Mouse (Mus musculus): ENCODE measurements around the gene Inpp5b. TPM values are rescaled to one million over a fixed set of nuclear protein-coding genes. Genes with fewer than 3 reads are reported as not detected.

Inpp5b gene
- polyA plus RNA-seq, 1 experiment from 2014 or later = 34.1 TPM

DNA sequence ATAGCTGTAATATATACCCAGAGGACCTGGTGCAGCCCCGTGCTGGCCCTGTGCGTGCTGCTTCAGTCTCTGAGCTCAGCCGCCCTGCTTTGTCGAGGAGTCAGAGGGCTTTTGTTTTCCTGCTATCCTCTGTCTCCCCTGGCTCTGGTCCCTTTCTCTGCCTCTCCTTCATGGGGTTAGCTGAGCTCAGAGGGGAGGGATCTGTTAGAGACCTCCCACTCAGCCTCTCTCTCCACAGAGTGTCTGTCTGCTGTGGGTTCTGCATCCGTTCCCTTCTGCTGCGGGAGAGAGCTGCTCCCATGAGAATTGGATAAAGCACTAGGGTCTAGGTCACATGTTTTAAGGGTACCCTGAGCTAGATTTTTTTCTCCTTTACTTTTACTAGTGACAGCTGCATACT, 15.5 kb upstream of the Inpp5b start:
- Histone ChIP-seq H3K4me3 (ENCODE audit: low read depth, low read length) (no peak overlapping the region), H3K36me3 (ENCODE audit: control insufficient read depth, insufficient read depth, low read length) (peaks cover 30% of the 10 kb centered on the region), H3K4me1 (replicated peaks; ENCODE audit: control insufficient read depth, insufficient read depth, low read length) (no peaks in the 10 kb centered on the region), H3K9ac (ENCODE audit: low read length) (no peak overlapping the region), H3K4me2 (ENCODE audit: low read depth, low read length, severe bottlenecking) (no peak overlapping the region), H3K27me3 (ENCODE audit: control insufficient read depth, insufficient read depth, low read length) (no peaks in the 10 kb centered on the region), H3K27ac (ENCODE audit: low read depth, low read length) (no peak overlapping the region), H3K9me3 (ENCODE audit: control insufficient read depth, low read length) (no peaks in the 10 kb centered on the region)
- ATAC-seq (replicated peaks; ENCODE audit: low FRiP score) = no peak
- no peak for DNase-seq (ENCODE audit: low spot score)
- 86% methylated on average over 6 of the region's 6 CpGs for WGBS

DNA sequence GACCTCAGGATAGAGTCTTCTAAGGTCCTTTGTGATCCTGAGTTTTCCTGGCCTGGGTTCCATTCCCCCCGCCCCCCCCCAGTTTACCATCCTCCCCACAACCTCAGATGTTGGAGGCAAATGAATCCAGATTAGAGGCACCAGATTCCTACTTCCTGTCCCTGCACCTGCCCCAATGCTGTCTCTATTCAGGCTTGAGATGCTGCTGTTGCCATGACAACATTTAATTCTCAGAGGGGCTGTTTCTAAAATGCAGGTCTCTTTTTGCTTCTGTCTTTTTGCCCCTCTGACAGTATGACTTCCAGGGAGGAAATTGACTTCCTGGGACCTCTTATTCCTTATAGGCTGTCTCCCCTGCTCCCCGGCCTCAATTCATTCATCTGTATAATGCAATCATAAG, 4.7 kb upstream of the Inpp5b start:
- DNase-seq (ENCODE audit: low spot score) (no peak), ATAC-seq (replicated peaks; ENCODE audit: low FRiP score) (no peak)

DNA sequence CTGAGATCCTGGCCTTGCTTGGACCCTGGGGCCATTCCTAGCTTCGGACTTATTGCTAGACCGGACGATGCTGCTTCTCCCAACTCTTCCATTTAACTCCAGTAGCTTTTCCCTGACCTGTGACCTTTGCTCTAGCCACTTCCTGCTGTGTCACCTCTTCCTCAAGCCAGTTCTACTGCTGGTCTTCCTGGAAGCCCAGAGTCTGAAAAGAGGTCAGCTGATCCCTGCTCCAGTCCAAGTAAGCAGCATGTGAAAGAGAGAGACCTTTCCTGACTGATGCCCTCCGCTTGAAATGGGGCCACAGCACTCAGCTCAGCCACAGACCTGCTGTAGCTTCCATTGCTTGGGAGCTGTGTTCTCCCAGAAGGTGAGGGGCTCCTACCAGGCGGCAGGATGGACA, 4.2 kb upstream of the Inpp5b start:
- DNase-seq (ENCODE audit: low spot score) = no peak
- H3K4me2 ChIP-seq (ENCODE audit: low read depth, low read length, severe bottlenecking) = no peak overlapping the region
- H3K9me3 ChIP-seq (ENCODE audit: control insufficient read depth, low read length) = no peaks in the 10 kb centered on the region
- no peak overlapping the region for H3K9ac ChIP-seq (ENCODE audit: low read length)
- H3K36me3 ChIP-seq (ENCODE audit: control insufficient read depth, insufficient read depth, low read length) = no peaks in the 10 kb centered on the region
- peaks cover 5% of the 10 kb centered on the region; the same call in 1 of the 2 replicates for H3K4me1 ChIP-seq (replicated peaks; ENCODE audit: control insufficient read depth, insufficient read depth, low read length)
- WGBS = 82% methylated on average over 5 of the region's 5 CpGs
- no peak for ATAC-seq (replicated peaks; ENCODE audit: low FRiP score)
- H3K4me3 ChIP-seq (ENCODE audit: low read depth, low read length) = no peak overlapping the region
- H3K27ac ChIP-seq (ENCODE audit: low read depth, low read length) = no peak overlapping the region
- H3K27me3 ChIP-seq (ENCODE audit: control insufficient read depth, insufficient read depth, low read length) = no peaks in the 10 kb centered on the region

More for the DNA sequence above, 4.7 kb upstream of the Inpp5b start:
- no peak overlapping the region for H3K9ac ChIP-seq (ENCODE audit: low read length)
- no peaks in the 10 kb centered on the region for H3K9me3 ChIP-seq (ENCODE audit: control insufficient read depth, low read length)
- no peaks in the 10 kb centered on the region for H3K27me3 ChIP-seq (ENCODE audit: control insufficient read depth, insufficient read depth, low read length)
- H3K4me2 ChIP-seq (ENCODE audit: low read depth, low read length, severe bottlenecking) = no peak overlapping the region
- 66% methylated on average over 2 of the region's 2 CpGs for WGBS
- H3K27ac ChIP-seq (ENCODE audit: low read depth, low read length) = no peak overlapping the region
- no peak overlapping the region for H3K4me3 ChIP-seq (ENCODE audit: low read depth, low read length)
- no peaks in the 10 kb centered on the region for H3K36me3 ChIP-seq (ENCODE audit: control insufficient read depth, insufficient read depth, low read length)
- H3K4me1 ChIP-seq (replicated peaks; ENCODE audit: control insufficient read depth, insufficient read depth, low read length) = peaks cover 2% of the 10 kb centered on the region; the same call in 1 of the 2 replicates

- DNase-seq (ENCODE audit: low spot score) = no peak
- no peak overlapping the region for H3K4me2 ChIP-seq (ENCODE audit: low read depth, low read length, severe bottlenecking)
- 52% methylated on average over 4 of the region's 4 CpGs for WGBS
- H3K4me1 ChIP-seq (replicated peaks; ENCODE audit: control insufficient read depth, insufficient read depth, low read length) = peaks cover 5% of the 10 kb centered on the region; the same call in 1 of the 2 replicates
- no peaks in the 10 kb centered on the region for H3K27me3 ChIP-seq (ENCODE audit: control insufficient read depth, insufficient read depth, low read length)
- H3K9ac ChIP-seq (ENCODE audit: low read length) = no peak overlapping the region
- H3K36me3 ChIP-seq (ENCODE audit: control insufficient read depth, insufficient read depth, low read length) = no peaks in the 10 kb centered on the region
- no peak for ATAC-seq (replicated peaks; ENCODE audit: low FRiP score)
- no peak overlapping the region for H3K27ac ChIP-seq (ENCODE audit: low read depth, low read length)
- no peaks in the 10 kb centered on the region for H3K9me3 ChIP-seq (ENCODE audit: control insufficient read depth, low read length)
- H3K4me3 ChIP-seq (ENCODE audit: low read depth, low read length) = no peak overlapping the region
These were observed 3.6 kb upstream of the Inpp5b start for GRCm38 (mm10) chr4:124738013-124738412.

DNA sequence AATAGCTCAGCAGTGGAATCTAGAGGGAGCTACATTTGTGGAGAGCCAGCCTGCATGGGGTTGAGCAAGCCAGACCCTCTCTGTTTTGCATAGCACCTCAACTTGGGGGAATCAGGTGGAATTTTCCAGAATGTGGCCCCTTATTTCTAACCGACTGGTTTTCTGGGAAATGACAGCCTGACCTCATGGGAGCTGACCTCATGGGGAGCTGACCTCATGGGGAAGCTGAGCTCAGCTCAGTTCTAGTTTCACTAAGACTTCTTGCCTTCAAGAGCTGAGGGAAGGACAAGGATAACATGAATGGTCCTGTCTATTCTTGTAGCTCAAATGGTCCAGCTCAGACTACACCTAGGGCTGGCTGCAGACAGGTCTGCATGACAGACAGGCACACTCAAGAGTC, 2.9 kb upstream of the Inpp5b start:
- 68% methylated on average over 1 of the region's 1 CpGs for WGBS
- Histone ChIP-seq H3K36me3 (ENCODE audit: control insufficient read depth, insufficient read depth, low read length) (no peaks in the 10 kb centered on the region), H3K27me3 (ENCODE audit: control insufficient read depth, insufficient read depth, low read length) (no peaks in the 10 kb centered on the region), H3K4me3 (ENCODE audit: low read depth, low read length) (no peak overlapping the region), H3K9me3 (ENCODE audit: control insufficient read depth, low read length) (no peaks in the 10 kb centered on the region), H3K4me2 (ENCODE audit: low read depth, low read length, severe bottlenecking) (no peak overlapping the region), H3K4me1 (replicated peaks; ENCODE audit: control insufficient read depth, insufficient read depth, low read length) (peaks cover 5% of the 10 kb centered on the region; the same call in 1 of the 2 replicates), H3K27ac (ENCODE audit: low read depth, low read length) (no peak overlapping the region), H3K9ac (ENCODE audit: low read length) (no peak overlapping the region)
- DNase-seq (ENCODE audit: low spot score) (no peak), ATAC-seq (replicated peaks; ENCODE audit: low FRiP score) (no peak)

GRCm38 (mm10) chr4:124742839-124743238, 1.2 kb downstream of the Inpp5b start:
- Histone ChIP-seq H3K4me3 (ENCODE audit: low read depth, low read length) (no peak overlapping the region), H3K27me3 (ENCODE audit: control insufficient read depth, insufficient read depth, low read length) (no peaks in the 10 kb centered on the region), H3K9me3 (ENCODE audit: control insufficient read depth, low read length) (no peaks in the 10 kb centered on the region), H3K36me3 (ENCODE audit: control insufficient read depth, insufficient read depth, low read length) (no peaks in the 10 kb centered on the region), H3K4me2 (ENCODE audit: low read depth, low read length, severe bottlenecking) (no peak overlapping the region), H3K27ac (ENCODE audit: low read depth, low read length) (no peak overlapping the region), H3K4me1 (replicated peaks; ENCODE audit: control insufficient read depth, insufficient read depth, low read length) (peaks cover 5% of the 10 kb centered on the region; the same call in 1 of the 2 replicates), H3K9ac (ENCODE audit: low read length) (no peak overlapping the region; the same call in 1 of the 2 replicates)
- DNase-seq (ENCODE audit: low spot score) (no peak), ATAC-seq (replicated peaks; ENCODE audit: low FRiP score) (no peak)
- 85% methylated on average over 11 of the region's 11 CpGs for WGBS

DNA sequence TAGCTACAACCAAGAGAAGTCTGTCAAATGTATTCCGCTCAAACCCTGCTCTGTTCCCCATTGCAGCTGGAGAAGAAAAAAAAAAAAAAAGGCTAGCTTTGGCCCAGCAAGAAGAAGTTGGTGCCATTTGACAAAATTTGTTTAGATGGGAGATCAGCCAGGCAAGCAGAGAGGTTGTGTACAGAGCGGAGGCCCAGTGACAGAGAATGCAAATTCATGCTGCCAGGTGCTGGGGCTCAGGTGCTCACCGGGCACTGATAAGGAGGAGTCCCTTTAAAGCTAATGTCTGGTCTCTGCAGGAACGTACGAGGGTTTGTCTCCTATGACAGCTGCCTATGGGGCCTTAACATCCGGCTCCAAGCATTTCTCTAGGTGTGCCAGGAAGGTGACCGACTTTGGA, 4.9 kb downstream of the Inpp5b start:
- H3K4me3 ChIP-seq (ENCODE audit: low read depth, low read length) = no peak overlapping the region
- DNase-seq (ENCODE audit: low spot score) (no peak), ATAC-seq (replicated peaks; ENCODE audit: low FRiP score) (no peak)
- H3K9me3 ChIP-seq (ENCODE audit: control insufficient read depth, low read length) = no peaks in the 10 kb centered on the region
- H3K9ac ChIP-seq (ENCODE audit: low read length) = no peak overlapping the region
- no peaks in the 10 kb centered on the region for H3K27me3 ChIP-seq (ENCODE audit: control insufficient read depth, insufficient read depth, low read length)
- 0 out of 2 replicates have a peak, but pooled peaks cover 3% of the 10 kb centered on the region for H3K4me1 ChIP-seq (replicated peaks; ENCODE audit: control insufficient read depth, insufficient read depth, low read length)
- no peaks in the 10 kb centered on the region for H3K36me3 ChIP-seq (ENCODE audit: control insufficient read depth, insufficient read depth, low read length)
- no peak overlapping the region for H3K4me2 ChIP-seq (ENCODE audit: low read depth, low read length, severe bottlenecking)
- no peak overlapping the region for H3K27ac ChIP-seq (ENCODE audit: low read depth, low read length)
- WGBS = 79% methylated on average over 7 of the region's 7 CpGs

GRCm38 (mm10) chr4:124747851-124748250, 6.2 kb downstream of the Inpp5b start:
- no peak overlapping the region for H3K4me3 ChIP-seq (ENCODE audit: low read depth, low read length)
- 63% methylated on average over 4 of the region's 4 CpGs for WGBS
- H3K36me3 ChIP-seq (ENCODE audit: control insufficient read depth, insufficient read depth, low read length) = no peaks in the 10 kb centered on the region
- peaks cover 8% of the 10 kb centered on the region for H3K4me1 ChIP-seq (replicated peaks; ENCODE audit: control insufficient read depth, insufficient read depth, low read length)
- DNase-seq (ENCODE audit: low spot score) = no peak
- H3K27me3 ChIP-seq (ENCODE audit: control insufficient read depth, insufficient read depth, low read length) = no peaks in the 10 kb centered on the region
- H3K27ac ChIP-seq (ENCODE audit: low read depth, low read length) = no peak overlapping the region
- ATAC-seq (replicated peaks; ENCODE audit: low FRiP score) = no peak
- no peak overlapping the region for H3K9ac ChIP-seq (ENCODE audit: low read length)
- H3K9me3 ChIP-seq (ENCODE audit: control insufficient read depth, low read length) = no peaks in the 10 kb centered on the region
- no peak overlapping the region for H3K4me2 ChIP-seq (ENCODE audit: low read depth, low read length, severe bottlenecking)
